In genomic region chr16:38701492-38702185, GRCm38 (mm10) we compare ENCODE assay signal across 9 mouse cellular contexts. TPM values are rescaled to one million over a fixed set of nuclear protein-coding genes. Genes with fewer than 3 reads are reported as not detected.
DNase-seq lines count a peak whose midpoint lies in the region; ATAC-seq lines count a peak whose summit lies in the region.
"Had no signal": no experiment of that assay in that cellular context is flagged by ENCODE, and none has a peak within 500 bp of the region (broad histone marks: within the 10 kb centered on the region; RNA-seq: fewer than 3 reads in every experiment).

No protein-coding gene starts in this region.

- H3K27ac ChIP-seq in lung, embryonic 16.5 days (ENCODE audit: low read length), result no peak overlapping the region; the same call in 1 of the 2 replicates
- peak overlapping the region; percentile 71 for H3K27ac ChIP-seq in embryonic facial prominence, embryonic 13.5 days
- peak overlapping the region; percentile 70 for H3K27ac ChIP-seq in hindbrain, embryonic 14.5 days
- no peak overlapping the region for H3K27ac ChIP-seq in midbrain, embryonic 16.5 days (ENCODE audit: low read length)

- no peak overlapping the region for H3K4me3 ChIP-seq in lung, embryonic 16.5 days (ENCODE audit: low read length)
- H3K4me3 ChIP-seq in embryonic facial prominence, embryonic 13.5 days, result no peak overlapping the region
- no peak overlapping the region for H3K4me3 ChIP-seq in hindbrain, embryonic 14.5 days (replicated peaks; ENCODE audit: low read length)
- no peak overlapping the region for H3K4me3 ChIP-seq in midbrain, embryonic 16.5 days (ENCODE audit: low read depth, low read length)

- no peaks in the 10 kb centered on the region for H3K9me3 ChIP-seq in lung, embryonic 16.5 days (ENCODE audit: control insufficient read depth, low read length)
- H3K9me3 ChIP-seq in embryonic facial prominence, embryonic 13.5 days, result no peaks in the 10 kb centered on the region
- no peaks in the 10 kb centered on the region for H3K9me3 ChIP-seq in hindbrain, embryonic 14.5 days (ENCODE audit: control insufficient read depth, low read length)
- H3K9me3 ChIP-seq in midbrain, embryonic 16.5 days (replicated peaks; ENCODE audit: control insufficient read depth, low read length, poor library complexity, severe bottlenecking), result no peaks in the 10 kb centered on the region

- no peak for DNase-seq in lung, postnatal 25 days (ENCODE audit: low spot score)
- no peak for DNase-seq in hindbrain, embryonic 14.5 days (ENCODE audit: low spot score)
- no peak for DNase-seq in cerebellum, adult 18-20 months
- no peak for DNase-seq in testis, postnatal 14 days (ENCODE audit: low spot score)
- DNase-seq in testis, postnatal 10 days (ENCODE audit: low spot score), result no peak
- DNase-seq: cerebellum, adult 11 months had no signal

- ATAC-seq in lung, embryonic 16.5 days (ENCODE audit: low read depth), result no peak
- ATAC-seq in embryonic facial prominence, embryonic 13.5 days (ENCODE audit: insufficient number of reproducible peaks, insufficient read depth, low FRiP score, low TSS enrichment, low read depth), result peak; percentile 67; the same call in 1 of the 2 replicates
- ATAC-seq in hindbrain, embryonic 14.5 days (ENCODE audit: low FRiP score), result peak; percentile 55; the same call in 1 of the 2 replicates
- ATAC-seq in midbrain, embryonic 16.5 days, result no peak

- H3K4me1 ChIP-seq in lung, embryonic 16.5 days (replicated peaks; ENCODE audit: control insufficient read depth, insufficient read depth, low read length), result peaks cover 23% of the 10 kb centered on the region
- peaks cover 34% of the 10 kb centered on the region for H3K4me1 ChIP-seq in embryonic facial prominence, embryonic 13.5 days
- H3K4me1 ChIP-seq in hindbrain, embryonic 14.5 days (replicated peaks; ENCODE audit: control insufficient read depth, insufficient read depth, low read length), result peaks cover 8% of the 10 kb centered on the region
- peaks cover 4% of the 10 kb centered on the region for H3K4me1 ChIP-seq in midbrain, embryonic 16.5 days (ENCODE audit: control insufficient read depth, insufficient read depth, low read length)

- H3K4me2 ChIP-seq in lung, embryonic 16.5 days (ENCODE audit: low read depth, low read length), result peak overlapping the region; percentile 8; the same call in 1 of the 2 replicates
- H3K4me2 ChIP-seq in embryonic facial prominence, embryonic 13.5 days, result peak overlapping the region; percentile 7; the same call in 1 of the 2 replicates
- H3K4me2 ChIP-seq in hindbrain, embryonic 14.5 days (replicated peaks), result peak overlapping the region; percentile 11; the same call in 1 of the 2 replicates
- H3K4me2 ChIP-seq in midbrain, embryonic 16.5 days (ENCODE audit: low read length), result peak overlapping the region; percentile 1; the same call in 1 of the 2 replicates

- WGBS in lung, embryonic 16.5 days, result 33% methylated on average over 9 of the region's 9 CpGs
- WGBS in embryonic facial prominence, embryonic 13.5 days, result 38% methylated on average over 9 of the region's 9 CpGs
- WGBS in hindbrain, embryonic 14.5 days, result 19% methylated on average over 9 of the region's 9 CpGs
- 14% methylated on average over 9 of the region's 9 CpGs for WGBS in midbrain, embryonic 16.5 days

- H3K36me3 ChIP-seq in lung, embryonic 16.5 days (ENCODE audit: control insufficient read depth, insufficient read depth, low read length), result no peaks in the 10 kb centered on the region; the same call in 1 of the 2 replicates
- no peaks in the 10 kb centered on the region for H3K36me3 ChIP-seq in embryonic facial prominence, embryonic 13.5 days
- H3K36me3 ChIP-seq in hindbrain, embryonic 14.5 days (replicated peaks; ENCODE audit: control insufficient read depth, insufficient read depth), result no peaks in the 10 kb centered on the region
- no peaks in the 10 kb centered on the region for H3K36me3 ChIP-seq in midbrain, embryonic 16.5 days (ENCODE audit: control insufficient read depth, insufficient read depth, low read length)

- H3K27me3 ChIP-seq in lung, embryonic 16.5 days (ENCODE audit: control insufficient read depth, insufficient read depth, low read depth, low read length), result no peaks in the 10 kb centered on the region
- no peaks in the 10 kb centered on the region for H3K27me3 ChIP-seq in embryonic facial prominence, embryonic 13.5 days
- H3K27me3 ChIP-seq in hindbrain, embryonic 14.5 days (ENCODE audit: control insufficient read depth, insufficient read depth, low read length), result no peaks in the 10 kb centered on the region
- H3K27me3 ChIP-seq in midbrain, embryonic 16.5 days (ENCODE audit: control insufficient read depth, insufficient read depth, low read depth, low read length), result no peaks in the 10 kb centered on the region

- no peak overlapping the region for H3K9ac ChIP-seq in lung, embryonic 16.5 days (ENCODE audit: low read length)
- no peak overlapping the region for H3K9ac ChIP-seq in embryonic facial prominence, embryonic 13.5 days
- H3K9ac ChIP-seq in hindbrain, embryonic 14.5 days, result no peak overlapping the region
- no peak overlapping the region for H3K9ac ChIP-seq in midbrain, embryonic 16.5 days (ENCODE audit: low read depth, low read length)

RNA-seq across cellular contexts. Expression of gene Arhgap31, which starts 11.4 kb away (rescaled TPM):
- 21.5 and 23.9 TPM in 2 replicates for polyA plus RNA-seq in lung, embryonic 16.5 days (2015; fragmentation: Nextera tagmentation; extraction: Ambion mirVana)
- polyA plus RNA-seq in embryonic facial prominence, embryonic 13.5 days (2015; fragmentation: Nextera tagmentation; extraction: Ambion mirVana), result 14.0 and 15.5 TPM in 2 replicates
- polyA plus RNA-seq in hindbrain, embryonic 14.5 days (2014; fragmentation: Nextera tagmentation; extraction: Ambion mirVana), result 5.6 and 7.8 TPM in 2 replicates
- polyA plus RNA-seq in midbrain, embryonic 16.5 days (2015; fragmentation: Nextera tagmentation; extraction: Ambion mirVana), result 3.7 and 4.1 TPM in 2 replicates

RNA-seq across cellular contexts. Expression of gene B4galt4, which starts 40.4 kb away (rescaled TPM):
- polyA plus RNA-seq in lung, embryonic 16.5 days (2015; fragmentation: Nextera tagmentation; extraction: Ambion mirVana), result 34.7 and 38.1 TPM in 2 replicates
- 23.1 and 29.1 TPM in 2 replicates for polyA plus RNA-seq in embryonic facial prominence, embryonic 13.5 days (2015; fragmentation: Nextera tagmentation; extraction: Ambion mirVana)
- 40.0 and 41.7 TPM in 2 replicates for polyA plus RNA-seq in hindbrain, embryonic 14.5 days (2014; fragmentation: Nextera tagmentation; extraction: Ambion mirVana)
- polyA plus RNA-seq in midbrain, embryonic 16.5 days (2015; fragmentation: Nextera tagmentation; extraction: Ambion mirVana), result 31.5 and 35.6 TPM in 2 replicates

Comparison
In these comparisons a context has a peak if more than half of its experiments do, and no peak if none do; other contexts are left out.
1. ATAC-seq: peak in embryonic facial prominence, embryonic 13.5 days (single experiment) and hindbrain, embryonic 14.5 days (single experiment); none in lung, embryonic 16.5 days (single experiment) and midbrain, embryonic 16.5 days (single experiment).
2. H3K27ac ChIP-seq: peak in embryonic facial prominence, embryonic 13.5 days (single experiment) and hindbrain, embryonic 14.5 days (single experiment); none in lung, embryonic 16.5 days (single experiment) and midbrain, embryonic 16.5 days (single experiment).
3. Peak in every context shown above with its lines, with median percentiles within 50 percentile points of each other: H3K4me2 ChIP-seq.